Mouse (Mus musculus): ENCODE measurements around the gene Kpna2. TPM values are rescaled to one million over a fixed set of nuclear protein-coding genes. Genes with fewer than 3 reads are reported as not detected.
"Not testable (repeated sequence)": the region's sequence is repeated elsewhere in the genome, so short reads cannot be mapped to it uniquely, and the experiment has no call there.

Gene Kpna2
- polyA plus RNA-seq, 2 experiments from 2014 or later: 115 to 134 TPM

- no peak for ATAC-seq
These were observed 19.3 kb upstream of the Kpna2 start for GRCm38 (mm10) chr11:107018606-107019005.

- ATAC-seq: no peak
These were observed 18.1 kb upstream of the Kpna2 start for GRCm38 (mm10) chr11:107017339-107017886.

- no peak for ATAC-seq
These were observed 17.6 kb upstream of the Kpna2 start for GRCm38 (mm10) chr11:107016893-107017292.

GRCm38 (mm10) chr11:107015535-107016187, 16.3 kb upstream of the Kpna2 start:
- not testable (repeated sequence) for ATAC-seq

GRCm38 (mm10) chr11:107014597-107015309, 15.4 kb upstream of the Kpna2 start:
- no peak for ATAC-seq

GRCm38 (mm10) chr11:107014020-107014585, 14.8 kb upstream of the Kpna2 start:
- ATAC-seq: no peak

GRCm38 (mm10) chr11:107012324-107013017, 13.1 kb upstream of the Kpna2 start:
- ATAC-seq: peak; percentile 90

GRCm38 (mm10) chr11:107011669-107012323, 12.5 kb upstream of the Kpna2 start:
- peak; percentile 53 for ATAC-seq

- ATAC-seq: no peak
These were observed 11.8 kb upstream of the Kpna2 start for GRCm38 (mm10) chr11:107011171-107011570.

GRCm38 (mm10) chr11:107010447-107010846, 11.1 kb upstream of the Kpna2 start:
- no peak for ATAC-seq

GRCm38 (mm10) chr11:107005538-107005937, 6.2 kb upstream of the Kpna2 start:
- no peak for ATAC-seq

- no peak for ATAC-seq
These were observed 2.7 kb upstream of the Kpna2 start for GRCm38 (mm10) chr11:107001760-107002675.

- no peak for ATAC-seq
These were observed 690 bp upstream of the Kpna2 start for GRCm38 (mm10) chr11:106999949-107000513.

GRCm38 (mm10) chr11:106998651-106999150, 640 bp downstream of the Kpna2 start:
- peak; percentile 18 for ATAC-seq

- no peak for ATAC-seq
These were observed 1.4 kb downstream of the Kpna2 start for GRCm38 (mm10) chr11:106997976-106998375.

- not testable (repeated sequence) for ATAC-seq
These were observed 2.8 kb downstream of the Kpna2 start for GRCm38 (mm10) chr11:106996492-106996891.

- no peak for ATAC-seq
These were observed 4.9 kb downstream of the Kpna2 start for GRCm38 (mm10) chr11:106994246-106995085.

GRCm38 (mm10) chr11:106987384-106987783, 12.0 kb downstream of the Kpna2 start:
- ATAC-seq: no peak

- not testable (repeated sequence) for ATAC-seq
These were observed 13.2 kb downstream of the Kpna2 start for GRCm38 (mm10) chr11:106985979-106986604.

Measured in CD4-positive, CD25-positive, alpha-beta regulatory T cell, adult 4 months (primary cell).